Mouse (Mus musculus) embryonic facial prominence, embryonic 13.5 days (tissue): ENCODE measurements around the gene Cdkn2aipnl. TPM values are rescaled to one million over a fixed set of nuclear protein-coding genes. Genes with fewer than 3 reads are reported as not detected.
A peak's percentile ranks its signal among the peaks of the same experiment; 100 is the strongest.

Experiments used
- ATAC-seq: fragments of 200-750 bp; cut with Nextera tagmentation; 2 replicates; pipeline ENCODE4 v1.8.0; 2017; ENCODE audit warnings: low read depth; ENCODE audit not compliant: insufficient number of reproducible peaks, insufficient read depth, low FRiP score, low TSS enrichment
- H3K27ac ChIP-seq: fragments of 300-500 bp; sonication (generic); 2 replicates; pipeline ENCODE4 v1.5.1; 2015; ENCODE audit warnings: moderate library complexity, mild to moderate bottlenecking, inconsistent platforms
- H3K27me3 ChIP-seq: fragments of 300-500 bp; sonication (generic); 2 replicates; pipeline ENCODE4 v1.6.1; 2015; ENCODE audit warnings: mild to moderate bottlenecking, inconsistent platforms
- H3K36me3 ChIP-seq: fragments of 300-500 bp; sonication (generic); 2 replicates; pipeline ENCODE4 v1.6.1; 2015; ENCODE audit warnings: mild to moderate bottlenecking, inconsistent platforms
- H3K4me1 ChIP-seq: fragments of 300-500 bp; sonication (generic); 2 replicates; pipeline ENCODE4 v1.6.1; 2015; ENCODE audit warnings: inconsistent platforms
- H3K4me2 ChIP-seq: fragments of 300-500 bp; sonication (generic); 2 replicates; pipeline ENCODE4 v1.6.1; 2015; ENCODE audit warnings: moderate library complexity, mild to moderate bottlenecking, inconsistent platforms
- H3K4me3 ChIP-seq: fragments of 300-500 bp; sonication (generic); 2 replicates; pipeline ENCODE4 v1.5.1; 2015; ENCODE audit warnings: mild to moderate bottlenecking, inconsistent platforms
- H3K9ac ChIP-seq: fragments of 300-500 bp; sonication (generic); 2 replicates; pipeline ENCODE4 v1.6.1; 2015; ENCODE audit warnings: mild to moderate bottlenecking, inconsistent platforms
- H3K9me3 ChIP-seq: fragments of 300-500 bp; sonication (generic); 2 replicates; pipeline ENCODE4 v1.6.1; 2016; ENCODE audit warnings: inconsistent platforms
- WGBS: fragments of 180-500 bp; shearing (Covaris S2); methylation state at CpG from one replicate; pipeline ENCODE4 v1.1.7; 2015; ENCODE audit warnings: mixed read lengths; 5-methylcytosine and 5-hydroxymethylcytosine counted together
- polyA plus RNA-seq: library from polyadenylated mRNA; unstranded; fragments of >200 nt; fragmentation: Nextera tagmentation; extraction: Ambion mirVana; gene quantifications from 2 replicates; pipeline ENCODE4 v1.2.1, GENCODE M21; 2015

Cdkn2aipnl gene
- polyA plus RNA-seq, 1 experiment from 2014 or later: 104 TPM

- Histone ChIP-seq H3K27ac (no peak overlapping the region), H3K4me3 (no peak overlapping the region), H3K36me3 (peaks cover 59% of the 10 kb centered on the region), H3K27me3 (no peaks in the 10 kb centered on the region), H3K9me3 (no peaks in the 10 kb centered on the region), H3K4me2 (no peak overlapping the region), H3K9ac (no peak overlapping the region), H3K4me1 (peaks cover 14% of the 10 kb centered on the region)
- no peak for ATAC-seq
- 93% methylated on average over 6 of the region's 6 CpGs for WGBS
These were observed 4.2 kb downstream of the Cdkn2aipnl start for GRCm38 (mm10) chr11:51971644-51972043.

- Histone ChIP-seq H3K9me3 (no peaks in the 10 kb centered on the region), H3K27ac (peak overlapping the region; percentile 96), H3K9ac (peak overlapping the region; percentile 99), H3K27me3 (no peaks in the 10 kb centered on the region), H3K4me2 (peak overlapping the region; percentile 81), H3K36me3 (peaks cover 33% of the 10 kb centered on the region), H3K4me3 (peak overlapping the region; percentile 99), H3K4me1 (peaks cover 39% of the 10 kb centered on the region)
- ATAC-seq: peak; percentile 43
- WGBS: under 1% methylated on average over 29 of the region's 29 CpGs
These were observed 32.3 kb downstream of the Cdkn2aipnl start for GRCm38 (mm10) chr11:51999611-52000289.

- Histone ChIP-seq H3K4me3 (peak within 1 kb of the TSS; percentile 99), H3K9ac (peak within 1 kb of the TSS; percentile 99), H3K9me3 (no peaks in the 10 kb centered on the region), H3K4me2 (peak within 1 kb of the TSS; percentile 81), H3K4me1 (peaks cover 40% of the 10 kb centered on the region), H3K36me3 (peaks cover 27% of the 10 kb centered on the region), H3K27me3 (no peaks in the 10 kb centered on the region), H3K27ac (peak within 1 kb of the TSS; percentile 96)
- under 1% methylated on average over 63 of the region's 63 CpGs for WGBS
- peak; percentile 77 for ATAC-seq
These were observed 33.0 kb downstream of the Cdkn2aipnl start, which contains the start of gene Ube2b for GRCm38 (mm10) chr11:52000290-52000962. Gene Ube2b, minus strand, starts transcription at chr11:52000762.

- H3K4me3 ChIP-seq: peak overlapping the region; percentile 99
- peak overlapping the region; percentile 96 for H3K27ac ChIP-seq
These were observed 33.9 kb downstream of the Cdkn2aipnl start for GRCm38 (mm10) chr11:52001341-52001740.

GRCm38 (mm10) chr11:52001861-52002260, 34.4 kb downstream of the Cdkn2aipnl start:
- peaks cover 46% of the 10 kb centered on the region for H3K4me1 ChIP-seq
- no peak overlapping the region for H3K4me3 ChIP-seq
- H3K36me3 ChIP-seq: peaks cover 12% of the 10 kb centered on the region
- no peak overlapping the region for H3K4me2 ChIP-seq
- ATAC-seq: no peak
- H3K27me3 ChIP-seq: no peaks in the 10 kb centered on the region
- WGBS: 95% methylated on average over 8 of the region's 8 CpGs
- no peak overlapping the region for H3K27ac ChIP-seq
- H3K9me3 ChIP-seq: no peaks in the 10 kb centered on the region
- H3K9ac ChIP-seq: no peak overlapping the region

More at GRCm38 (mm10) chr11:52001341-52001740, 33.9 kb downstream of the Cdkn2aipnl start:
- H3K27me3 ChIP-seq: no peaks in the 10 kb centered on the region
- peaks cover 46% of the 10 kb centered on the region for H3K4me1 ChIP-seq
- 71% methylated on average over 10 of the region's 10 CpGs for WGBS
- peak overlapping the region; percentile 81 for H3K4me2 ChIP-seq
- H3K9ac ChIP-seq: 0 out of 2 replicates have a peak overlapping the region, but pooled peaks have one; percentile 11
- ATAC-seq: no peak
- no peaks in the 10 kb centered on the region for H3K9me3 ChIP-seq
- H3K36me3 ChIP-seq: peaks cover 18% of the 10 kb centered on the region

GRCm38 (mm10) chr11:52002842-52003504, 35.5 kb downstream of the Cdkn2aipnl start:
- peak overlapping the region; percentile 73 for H3K4me2 ChIP-seq
- ATAC-seq: no peak
- peaks cover 1% of the 10 kb centered on the region; the same call in 1 of the 2 replicates for H3K36me3 ChIP-seq
- H3K4me1 ChIP-seq: peaks cover 36% of the 10 kb centered on the region
- peak overlapping the region; percentile 73 for H3K4me3 ChIP-seq
- 79% methylated on average over 13 of the region's 13 CpGs for WGBS
- H3K27ac ChIP-seq: peak overlapping the region; percentile 92
- H3K27me3 ChIP-seq: no peaks in the 10 kb centered on the region
- H3K9ac ChIP-seq: peak overlapping the region; percentile 84
- H3K9me3 ChIP-seq: no peaks in the 10 kb centered on the region

- Histone ChIP-seq H3K4me2 (peak overlapping the region; percentile 73), H3K4me1 (peaks cover 32% of the 10 kb centered on the region), H3K27ac (peak overlapping the region; percentile 92), H3K4me3 (peak overlapping the region; percentile 73), H3K9me3 (no peaks in the 10 kb centered on the region), H3K27me3 (no peaks in the 10 kb centered on the region), H3K36me3 (no peaks in the 10 kb centered on the region), H3K9ac (peak overlapping the region; percentile 84)
- 25% methylated on average over 4 of the region's 4 CpGs for WGBS
- no peak for ATAC-seq
These were observed 36.0 kb downstream of the Cdkn2aipnl start for GRCm38 (mm10) chr11:52003505-52003771.

GRCm38 (mm10) chr11:52003772-52004528, 36.5 kb downstream of the Cdkn2aipnl start, which contains the start of gene Cdkl3:
Gene Cdkl3, plus strand, starts transcription at chr11:52004221.
- no peaks in the 10 kb centered on the region for H3K36me3 ChIP-seq
- H3K9me3 ChIP-seq: no peaks in the 10 kb centered on the region
- H3K4me1 ChIP-seq: peaks cover 27% of the 10 kb centered on the region
- WGBS: under 1% methylated on average over 51 of the region's 51 CpGs
- H3K4me3 ChIP-seq: peak within 1 kb of the TSS; percentile 73
- H3K27ac ChIP-seq: peak within 1 kb of the TSS; percentile 92
- ATAC-seq: peak; percentile 89
- peak within 1 kb of the TSS; percentile 73 for H3K4me2 ChIP-seq
- peak within 1 kb of the TSS; percentile 84 for H3K9ac ChIP-seq
- no peaks in the 10 kb centered on the region for H3K27me3 ChIP-seq

GRCm38 (mm10) chr11:52005586-52005985, 38.1 kb downstream of the Cdkn2aipnl start:
- Histone ChIP-seq H3K36me3 (peaks cover 3% of the 10 kb centered on the region; the same call in 1 of the 2 replicates), H3K4me1 (peaks cover 24% of the 10 kb centered on the region), H3K4me3 (0 out of 2 replicates have a peak overlapping the region, but pooled peaks have one; percentile 0), H3K9ac (no peak overlapping the region), H3K4me2 (peak overlapping the region; percentile 28; the same call in 1 of the 2 replicates), H3K27me3 (no peaks in the 10 kb centered on the region), H3K27ac (no peak overlapping the region), H3K9me3 (no peaks in the 10 kb centered on the region)
- WGBS: 61% methylated on average over 2 of the region's 2 CpGs
- no peak for ATAC-seq

- no peak overlapping the region for H3K4me3 ChIP-seq
- H3K9me3 ChIP-seq: no peaks in the 10 kb centered on the region
- no peak overlapping the region for H3K9ac ChIP-seq
- 92% methylated on average over 11 of the region's 11 CpGs for WGBS
- H3K4me1 ChIP-seq: 0 out of 2 replicates have a peak, but pooled peaks cover 3% of the 10 kb centered on the region
- H3K36me3 ChIP-seq: peaks cover 3% of the 10 kb centered on the region; the same call in 1 of the 2 replicates
- no peak overlapping the region for H3K4me2 ChIP-seq
- no peak overlapping the region for H3K27ac ChIP-seq
- no peaks in the 10 kb centered on the region for H3K27me3 ChIP-seq
- no peak for ATAC-seq
These were observed 43.5 kb downstream of the Cdkn2aipnl start for GRCm38 (mm10) chr11:52011011-52011410.

GRCm38 (mm10) chr11:52011541-52011940, 44.1 kb downstream of the Cdkn2aipnl start:
- WGBS: 89% methylated on average over 5 of the region's 5 CpGs
- ATAC-seq: no peak
- Histone ChIP-seq H3K4me2 (no peak overlapping the region), H3K27me3 (no peaks in the 10 kb centered on the region), H3K9me3 (no peaks in the 10 kb centered on the region), H3K9ac (no peak overlapping the region), H3K27ac (no peak overlapping the region), H3K36me3 (peaks cover 3% of the 10 kb centered on the region; the same call in 1 of the 2 replicates), H3K4me1 (no peaks in the 10 kb centered on the region), H3K4me3 (no peak overlapping the region)
